Mouse (Mus musculus) embryonic facial prominence, embryonic 10.5 days (tissue): ENCODE measurements around the gene Gm13272. TPM values are rescaled to one million over a fixed set of nuclear protein-coding genes. Genes with fewer than 3 reads are reported as not detected.
"Not testable (repeated sequence)": the region's sequence is repeated elsewhere in the genome, so short reads cannot be mapped to it uniquely, and the experiment has no call there.

Experiments
- DNase-seq: peaks from one replicate; pipeline ENCODE4 v3.0.0-alpha.2; 2017; ENCODE audit warnings: low spot score
- H3K27ac ChIP-seq: fragments of 300-500 bp; sonication (generic); replicated peaks from 2 replicates; pipeline ENCODE4 v1.5.1; 2016; ENCODE audit warnings: mild to moderate bottlenecking
- H3K27me3 ChIP-seq: fragments of 300-500 bp; sonication (generic); replicated peaks from 2 replicates; pipeline ENCODE4 v1.6.1; 2016; ENCODE audit warnings: low read depth, mild to moderate bottlenecking; ENCODE audit not compliant: poor library complexity, severe bottlenecking
- H3K36me3 ChIP-seq: fragments of 300-500 bp; sonication (generic); replicated peaks from 2 replicates; pipeline ENCODE4 v1.6.1; 2016; ENCODE audit warnings: mild to moderate bottlenecking, moderate library complexity
- H3K4me1 ChIP-seq: fragments of 300-500 bp; sonication (generic); 2 replicates; pipeline ENCODE4 v1.6.1; 2016
- H3K4me3 ChIP-seq: fragments of 300-500 bp; sonication (generic); 2 replicates; pipeline ENCODE4 v1.5.1; 2016; ENCODE audit warnings: mild to moderate bottlenecking, moderate library complexity
- H3K9me3 ChIP-seq: fragments of 300-500 bp; sonication (generic); 2 replicates; pipeline ENCODE4 v1.6.1; 2016; ENCODE audit warnings: mild to moderate bottlenecking
- WGBS: fragments of 180-500 bp; shearing (Covaris S2); methylation state at CpG from one replicate; pipeline ENCODE4 v1.1.7; 2016; 5-methylcytosine and 5-hydroxymethylcytosine counted together
- polyA plus RNA-seq: library from polyadenylated mRNA; unstranded; fragments of >200 nt; fragmentation: Nextera tagmentation; extraction: Ambion mirVana; gene quantifications from 2 replicates; pipeline ENCODE4 v1.2.1, GENCODE M21; 2016

The Gm13272 gene
- not detected in 2 replicates for polyA plus RNA-seq

DNA sequence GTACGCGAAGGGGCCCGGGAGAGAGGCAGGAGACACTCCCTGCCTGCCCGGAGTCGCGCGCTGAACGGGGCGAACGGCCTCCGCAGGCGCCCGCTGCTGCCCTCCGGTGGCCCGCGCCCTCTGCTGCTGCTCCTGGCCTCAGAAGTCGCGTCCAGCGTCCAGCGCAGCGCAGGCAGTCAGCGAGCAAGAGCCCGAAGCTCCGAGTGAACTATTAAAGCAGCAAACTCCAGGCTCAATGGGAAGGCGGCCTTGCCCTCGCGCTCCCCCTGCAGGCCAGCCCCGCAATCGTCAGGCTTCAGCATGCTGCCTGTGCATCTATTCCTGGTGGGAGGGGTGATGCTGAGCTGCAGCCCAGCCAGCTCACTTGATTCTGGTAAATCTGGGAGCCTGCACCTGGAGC lies at the start of gene Gm13272:
Gene Gm13272, plus strand, starts transcription at position 301 of the 400 bp plus-strand sequence.
- H3K27me3 ChIP-seq, H3K4me1 ChIP-seq, DNase-seq, H3K27ac ChIP-seq, H3K4me3 ChIP-seq, H3K9me3 ChIP-seq, H3K36me3 ChIP-seq: not testable (repeated sequence)
- no CpG with 5 or more reads among the region's 29 CpGs for WGBS

DNA sequence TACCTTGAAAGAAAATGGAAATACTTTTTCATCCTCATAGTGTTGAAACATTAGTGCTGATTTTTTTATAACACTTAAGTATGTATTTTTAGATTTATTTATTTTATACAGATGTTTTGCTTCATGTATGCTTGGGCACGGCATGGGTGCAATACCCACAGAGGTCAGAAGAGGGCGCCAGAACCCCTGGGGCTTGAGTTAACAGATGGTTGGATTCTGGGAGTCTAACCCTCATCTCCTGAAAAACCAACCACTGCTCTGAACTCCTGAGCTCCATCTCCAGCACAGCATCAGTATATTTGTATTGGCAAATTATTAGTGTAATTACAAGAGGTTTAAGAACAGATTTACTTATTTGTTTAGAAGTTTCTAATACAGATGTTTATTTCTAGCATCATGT lies 41.2 kb upstream of the Gm13272 start:
- no peak overlapping the region for H3K4me3 ChIP-seq
- no peaks in the 10 kb centered on the region for H3K27me3 ChIP-seq
- DNase-seq, result peak; percentile 84
- 4% methylated on average over 2 of the region's 2 CpGs for WGBS
- H3K27ac ChIP-seq, result no peak overlapping the region
- no peaks in the 10 kb centered on the region for H3K9me3 ChIP-seq
- H3K4me1 ChIP-seq, result no peaks in the 10 kb centered on the region
- H3K36me3 ChIP-seq, result no peaks in the 10 kb centered on the region

- DNase-seq, result no peak
- Histone ChIP-seq H3K9me3 (no peaks in the 10 kb centered on the region), H3K36me3 (no peaks in the 10 kb centered on the region), H3K4me1 (no peaks in the 10 kb centered on the region), H3K4me3 (no peak overlapping the region), H3K27ac (no peak overlapping the region), H3K27me3 (no peaks in the 10 kb centered on the region)
- 90% methylated on average over 6 of the region's 6 CpGs for WGBS
Measured at GRCm38 (mm10) chr4:88739036-88739435, 40.6 kb upstream of the Gm13272 start.

DNA sequence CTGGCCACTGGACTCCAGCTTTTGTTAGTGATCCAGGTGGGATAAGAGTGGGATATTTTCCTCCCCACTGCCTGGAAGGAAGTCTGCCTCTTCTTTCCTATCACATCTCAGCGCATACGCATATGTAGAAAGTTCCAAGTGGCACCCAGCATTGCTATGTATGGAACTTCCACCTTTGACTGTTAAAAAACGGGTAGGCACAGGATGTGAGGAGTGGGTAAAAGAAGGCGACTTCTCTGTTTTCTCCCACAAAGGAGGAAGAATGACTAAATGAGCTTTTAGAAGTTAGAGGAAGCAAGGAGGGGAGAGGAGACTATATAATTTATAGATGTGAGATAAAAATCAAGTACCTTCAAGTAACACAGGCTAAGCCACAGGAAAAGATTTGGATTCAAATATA lies 38.2 kb upstream of the Gm13272 start:
- Histone ChIP-seq H3K4me1 (no peaks in the 10 kb centered on the region), H3K36me3 (no peaks in the 10 kb centered on the region), H3K27ac (no peak overlapping the region), H3K4me3 (no peak overlapping the region), H3K27me3 (no peaks in the 10 kb centered on the region), H3K9me3 (no peaks in the 10 kb centered on the region)
- WGBS, result 91% methylated on average over 4 of the region's 4 CpGs
- DNase-seq, result no peak

- H3K27ac ChIP-seq, result no peak overlapping the region
- H3K9me3 ChIP-seq, result no peaks in the 10 kb centered on the region
- no peaks in the 10 kb centered on the region for H3K4me1 ChIP-seq
- no peaks in the 10 kb centered on the region for H3K27me3 ChIP-seq
- no peaks in the 10 kb centered on the region for H3K36me3 ChIP-seq
- no peak for DNase-seq
- 84% methylated on average over 7 of the region's 7 CpGs for WGBS
- H3K4me3 ChIP-seq, result no peak overlapping the region
Measured at GRCm38 (mm10) chr4:88742771-88743371, 36.8 kb upstream of the Gm13272 start.

- Histone ChIP-seq H3K27ac (no peak overlapping the region), H3K36me3 (no peaks in the 10 kb centered on the region), H3K4me1 (no peaks in the 10 kb centered on the region), H3K9me3 (no peaks in the 10 kb centered on the region), H3K4me3 (no peak overlapping the region), H3K27me3 (no peaks in the 10 kb centered on the region)
- DNase-seq, result no peak
- WGBS, result 77% methylated on average over 3 of the region's 3 CpGs
Measured at GRCm38 (mm10) chr4:88744207-88744606, 35.4 kb upstream of the Gm13272 start.

DNA sequence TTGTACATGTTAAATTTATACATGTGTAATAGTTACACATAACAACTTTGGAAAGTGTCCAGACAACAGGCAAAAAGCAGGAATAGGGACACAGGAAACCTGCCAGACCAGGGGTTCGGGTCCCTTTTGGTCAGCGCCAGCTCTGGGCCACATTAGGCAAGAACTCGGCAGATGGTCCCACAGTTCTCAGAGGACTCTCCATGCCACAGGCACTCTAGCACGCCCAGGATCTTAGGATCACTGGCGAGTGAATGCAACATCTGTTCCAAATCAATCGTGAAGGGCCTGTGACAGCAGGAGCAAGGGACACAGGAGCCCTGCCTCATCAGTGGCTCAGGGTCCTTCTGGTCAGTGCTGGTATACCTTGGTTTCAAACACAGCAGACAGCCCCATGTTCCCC lies 29.7 kb upstream of the Gm13272 start:
- 43% methylated on average over 6 of the region's 6 CpGs for WGBS
- no peaks in the 10 kb centered on the region for H3K36me3 ChIP-seq
- no peak overlapping the region for H3K4me3 ChIP-seq
- no peak for DNase-seq
- no peak overlapping the region for H3K27ac ChIP-seq
- no peaks in the 10 kb centered on the region for H3K9me3 ChIP-seq
- peaks cover 5% of the 10 kb centered on the region; the same call in 1 of the 2 replicates for H3K4me1 ChIP-seq
- H3K27me3 ChIP-seq, result no peaks in the 10 kb centered on the region

DNA sequence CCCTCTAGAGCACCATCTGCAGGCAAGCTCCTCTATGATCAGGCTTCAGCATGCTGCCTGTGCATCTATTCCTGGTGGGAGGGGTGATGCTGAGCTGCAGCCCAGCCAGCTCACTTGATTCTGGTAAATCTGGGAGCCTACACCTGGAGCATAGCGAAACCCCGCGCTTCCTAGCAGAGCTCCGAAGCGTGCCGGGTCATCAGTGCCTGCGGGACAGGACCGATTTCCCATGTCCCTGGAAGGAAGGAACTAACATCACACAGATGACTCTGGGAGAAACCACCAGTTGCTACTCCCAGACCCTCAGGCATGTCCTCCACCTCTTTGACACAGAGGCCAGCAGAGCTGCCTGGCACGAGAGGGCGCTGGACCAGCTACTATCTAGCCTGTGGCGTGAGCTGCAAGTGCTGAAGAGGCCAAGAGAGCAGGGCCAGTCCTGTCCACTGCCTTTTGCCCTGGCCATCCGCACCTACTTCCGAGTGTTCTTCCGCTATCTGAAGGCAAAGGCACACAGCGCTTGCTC lies 24.8 kb upstream of the Gm13272 start, which contains the start of gene Gm13271:
Gene Gm13271, plus strand, starts transcription at position 51 of the 523 bp plus-strand sequence.
- 73% methylated on average over 15 of the region's 15 CpGs for WGBS
- not testable (repeated sequence) for H3K9me3 ChIP-seq, H3K27ac ChIP-seq, H3K4me1 ChIP-seq, H3K4me3 ChIP-seq, H3K27me3 ChIP-seq, DNase-seq, H3K36me3 ChIP-seq

DNA sequence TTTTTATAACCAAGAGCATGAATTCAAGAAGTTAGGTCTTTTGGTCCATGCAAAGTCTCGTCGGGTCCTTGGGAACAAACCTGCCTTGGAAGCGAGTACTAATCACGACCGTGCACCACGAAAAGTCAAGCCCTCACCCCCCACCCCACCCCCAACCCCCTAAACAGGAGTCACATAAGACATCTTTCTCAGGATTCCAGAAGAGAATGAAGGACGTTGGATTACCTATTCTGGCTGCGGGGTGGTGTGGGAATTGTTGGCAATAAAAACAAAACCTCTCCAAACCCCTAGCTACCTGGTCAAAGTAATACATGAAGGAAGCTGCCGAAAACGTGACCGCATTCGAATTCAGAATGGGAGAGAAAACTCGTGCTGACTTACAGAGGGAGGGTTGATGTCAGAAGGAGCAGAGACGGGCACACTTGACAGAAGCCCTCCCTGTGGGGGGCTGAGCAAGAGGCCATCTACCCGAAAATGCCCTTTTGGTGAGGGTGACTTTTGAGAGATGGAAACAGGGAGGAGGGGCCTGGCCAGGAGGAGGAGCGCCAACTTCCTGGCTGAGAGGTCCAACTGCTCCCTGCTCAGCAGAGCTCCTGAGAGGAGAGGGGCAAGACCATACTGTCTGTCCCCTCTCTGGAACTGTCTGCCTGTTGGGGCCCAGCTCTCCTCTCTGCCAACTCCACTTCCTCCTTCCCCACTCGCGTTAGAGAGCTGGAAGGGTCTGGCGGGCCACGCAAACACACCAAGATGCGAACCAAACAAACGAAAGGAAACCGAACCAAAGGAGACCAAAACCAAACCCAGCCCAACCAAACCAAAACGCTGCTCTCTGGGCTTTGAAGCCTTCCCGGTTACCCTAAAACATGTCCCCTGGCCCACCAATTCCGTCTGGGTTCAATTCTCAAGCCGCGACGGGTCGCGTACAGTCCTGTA lies 22.8 kb upstream of the Gm13272 start:
- not testable (repeated sequence) for H3K27me3 ChIP-seq, H3K36me3 ChIP-seq, H3K4me1 ChIP-seq, H3K9me3 ChIP-seq
- Histone ChIP-seq H3K4me3 (peak overlapping the region; percentile 61), H3K27ac (peak overlapping the region; percentile 84)
- 15% methylated on average over 29 of the region's 31 CpGs for WGBS
- peak; percentile 43 for DNase-seq

DNA sequence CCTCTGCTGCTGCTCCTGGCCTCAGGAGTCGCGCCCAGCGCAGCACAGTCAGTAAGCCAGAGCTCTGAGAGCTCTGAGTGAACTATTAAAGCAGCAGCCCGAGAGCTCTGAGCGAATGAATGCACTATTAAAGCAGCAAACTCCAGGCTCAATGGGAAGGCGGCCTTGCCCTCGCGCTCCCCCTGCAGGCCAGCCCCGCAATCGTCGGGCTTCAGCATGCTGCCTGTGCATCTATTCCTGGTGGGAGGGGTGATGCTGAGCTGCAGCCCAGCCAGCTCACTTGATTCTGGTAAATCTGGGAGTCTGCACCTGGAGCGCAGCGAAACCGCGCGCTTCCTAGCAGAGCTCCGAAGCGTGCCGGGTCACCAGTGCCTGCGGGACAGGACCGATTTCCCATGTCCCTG lies 22.0 kb upstream of the Gm13272 start:
- not testable (repeated sequence) for H3K9me3 ChIP-seq

GRCm38 (mm10) chr4:88758751-88759150 lies 20.9 kb upstream of the Gm13272 start:
- 84% methylated on average over 9 of the region's 9 CpGs for WGBS
- not testable (repeated sequence) for H3K4me3 ChIP-seq, DNase-seq, H3K27ac ChIP-seq, H3K36me3 ChIP-seq, H3K4me1 ChIP-seq, H3K9me3 ChIP-seq, H3K27me3 ChIP-seq

More for the DNA sequence above, 22.0 kb upstream of the Gm13272 start:
- DNase-seq, result peak; percentile 86
- Histone ChIP-seq H3K27ac (peak overlapping the region; percentile 84), H3K4me3 (peak overlapping the region; percentile 61)
- under 1% methylated on average over 21 of the region's 21 CpGs for WGBS
- not testable (repeated sequence) for H3K27me3 ChIP-seq, H3K4me1 ChIP-seq, H3K36me3 ChIP-seq

DNA sequence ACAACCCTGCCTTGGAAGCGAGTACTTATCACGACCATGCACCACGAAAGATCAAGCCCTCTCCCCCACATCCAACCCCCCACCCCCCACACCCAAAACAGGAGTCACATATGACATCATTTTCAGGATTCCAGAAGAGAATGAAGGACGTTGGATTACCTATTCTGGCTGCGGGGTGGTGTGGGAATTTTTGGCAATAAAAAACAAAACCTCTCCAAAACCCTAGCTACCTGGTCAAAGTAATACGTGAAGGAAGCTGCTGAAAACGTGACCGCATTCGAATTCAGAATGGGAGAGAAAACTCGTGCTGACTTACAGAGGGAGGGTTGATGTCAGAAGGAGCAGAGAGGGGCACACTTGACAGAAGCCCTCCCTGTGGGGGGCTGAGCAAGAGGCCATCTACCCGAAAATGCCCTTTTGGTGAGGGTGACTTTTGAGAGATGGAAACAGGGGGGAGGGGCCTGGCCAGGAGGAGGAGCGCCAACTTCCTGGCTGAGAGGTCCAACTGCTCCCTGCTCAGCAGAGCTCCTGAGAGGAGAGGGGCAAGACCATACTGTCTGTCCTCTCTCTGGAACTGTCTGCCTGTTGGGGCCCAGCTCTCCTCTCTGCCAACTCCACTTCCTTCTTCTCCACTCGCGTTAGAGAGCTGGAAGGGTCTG lies 19.9 kb upstream of the Gm13272 start, which contains the start of gene Gm13283:
Gene Gm13283, plus strand, starts transcription at position 510 of the 659 bp plus-strand sequence.
- H3K36me3 ChIP-seq, H3K27me3 ChIP-seq, H3K4me1 ChIP-seq, DNase-seq, H3K9me3 ChIP-seq: not testable (repeated sequence)
- 21% methylated on average over 12 of the region's 14 CpGs for WGBS
- H3K27ac ChIP-seq, result peak within 1 kb of the TSS; percentile 67
- peak within 1 kb of the TSS; percentile 50 for H3K4me3 ChIP-seq
